Mouse (Mus musculus): Measurements from ENCODE around the gene Rbm12. TPM values are rescaled to one million over a fixed set of nuclear protein-coding genes. Genes with fewer than 3 reads are reported as not detected.

The Rbm12 gene
- total and polyA plus RNA-seq, 2 experiments from 2014 or later, result 19.4 to 31.6 TPM

GRCm38 (mm10) chr2:156079183-156079560 is 32.6 kb downstream of the Rbm12 start:
- peaks cover 3% of the 10 kb centered on the region; the same call in 1 of the 2 replicates for H3K4me1 ChIP-seq (ENCODE audit: insufficient read depth)
- no peak overlapping the region for H3K4me3 ChIP-seq (ENCODE audit: low read depth, low read length)
- TF ChIP-seq CTCF (IDR thresholded peaks at IDR 0.05; ENCODE audit: low read depth), result no peak
- no peak overlapping the region for H3K4me2 ChIP-seq (ENCODE audit: low read depth)
- H3K27ac ChIP-seq (ENCODE audit: low read depth, low read length), result no peak overlapping the region
- ATAC-seq (no peak), DNase-seq (no peak)
- 91% methylated on average over 8 of the region's 8 CpGs for WGBS
- H3K9ac ChIP-seq, result no peak overlapping the region
- peaks cover 50% of the 10 kb centered on the region for H3K36me3 ChIP-seq (ENCODE audit: insufficient read depth)
- H3K27me3 ChIP-seq (ENCODE audit: insufficient read depth, low read length), result no peaks in the 10 kb centered on the region
- H3K9me3 ChIP-seq (ENCODE audit: low read length), result no peaks in the 10 kb centered on the region

- no peak for TF ChIP-seq CTCF (IDR thresholded peaks at IDR 0.05; ENCODE audit: low read depth)
- ATAC-seq, result no peak
These were observed 33.2 kb downstream of the Rbm12 start for GRCm38 (mm10) chr2:156078421-156079182.

GRCm38 (mm10) chr2:156077461-156077860 is 34.3 kb downstream of the Rbm12 start:
- peaks cover 2% of the 10 kb centered on the region; the same call in 1 of the 2 replicates for H3K4me1 ChIP-seq (ENCODE audit: insufficient read depth)
- no peaks in the 10 kb centered on the region for H3K27me3 ChIP-seq (ENCODE audit: insufficient read depth, low read length)
- no peak overlapping the region for H3K4me3 ChIP-seq (ENCODE audit: low read depth, low read length)
- no peak overlapping the region for H3K9ac ChIP-seq
- no peak overlapping the region for H3K27ac ChIP-seq (ENCODE audit: low read depth, low read length)
- WGBS, result 92% methylated on average over 7 of the region's 7 CpGs
- TF ChIP-seq CTCF (IDR thresholded peaks at IDR 0.05; ENCODE audit: low read depth), result no peak
- H3K36me3 ChIP-seq (ENCODE audit: insufficient read depth), result peaks cover 67% of the 10 kb centered on the region
- ATAC-seq (no peak), DNase-seq (no peak)
- H3K4me2 ChIP-seq (ENCODE audit: low read depth), result no peak overlapping the region
- no peaks in the 10 kb centered on the region for H3K9me3 ChIP-seq (ENCODE audit: low read length)

More at GRCm38 (mm10) chr2:156078421-156079182, 33.2 kb downstream of the Rbm12 start:
- 91% methylated on average over 16 of the region's 16 CpGs for WGBS
- Histone ChIP-seq H3K9ac (no peak overlapping the region), H3K4me3 (ENCODE audit: low read depth, low read length) (no peak overlapping the region), H3K4me1 (ENCODE audit: insufficient read depth) (peaks cover 3% of the 10 kb centered on the region; the same call in 1 of the 2 replicates), H3K4me2 (ENCODE audit: low read depth) (no peak overlapping the region), H3K9me3 (ENCODE audit: low read length) (no peaks in the 10 kb centered on the region), H3K27me3 (ENCODE audit: insufficient read depth, low read length) (no peaks in the 10 kb centered on the region), H3K36me3 (ENCODE audit: insufficient read depth) (peaks cover 55% of the 10 kb centered on the region), H3K27ac (ENCODE audit: low read depth, low read length) (no peak overlapping the region)
- no peak for DNase-seq

- no peak overlapping the region for H3K27ac ChIP-seq (ENCODE audit: low read depth, low read length)
- no peaks in the 10 kb centered on the region for H3K9me3 ChIP-seq (ENCODE audit: low read length)
- H3K9ac ChIP-seq, result no peak overlapping the region
- H3K4me1 ChIP-seq (ENCODE audit: insufficient read depth), result no peaks in the 10 kb centered on the region
- H3K4me2 ChIP-seq (ENCODE audit: low read depth), result no peak overlapping the region
- TF ChIP-seq CTCF (IDR thresholded peaks at IDR 0.05; ENCODE audit: low read depth), result no peak
- no peak for ATAC-seq
- H3K27me3 ChIP-seq (ENCODE audit: insufficient read depth, low read length), result no peaks in the 10 kb centered on the region
- no peak overlapping the region for H3K4me3 ChIP-seq (ENCODE audit: low read depth, low read length)
- WGBS, result 95% methylated on average over 15 of the region's 15 CpGs
- peaks cover 82% of the 10 kb centered on the region for H3K36me3 ChIP-seq (ENCODE audit: insufficient read depth)
- DNase-seq, result no peak
These were observed 38.1 kb downstream of the Rbm12 start for GRCm38 (mm10) chr2:156073725-156074124.

- Histone ChIP-seq H3K4me3 (ENCODE audit: low read depth, low read length) (no peak overlapping the region), H3K4me1 (ENCODE audit: insufficient read depth) (peaks cover 1% of the 10 kb centered on the region; the same call in 1 of the 2 replicates), H3K27me3 (ENCODE audit: insufficient read depth, low read length) (no peaks in the 10 kb centered on the region), H3K4me2 (ENCODE audit: low read depth) (no peak overlapping the region), H3K27ac (ENCODE audit: low read depth, low read length) (no peak overlapping the region), H3K9me3 (ENCODE audit: low read length) (no peaks in the 10 kb centered on the region), H3K36me3 (ENCODE audit: insufficient read depth) (peaks cover 63% of the 10 kb centered on the region), H3K9ac (no peak overlapping the region)
- 95% methylated on average over 10 of the region's 10 CpGs for WGBS
- ATAC-seq (no peak), DNase-seq (no peak)
- no peak for TF ChIP-seq CTCF (IDR thresholded peaks at IDR 0.05; ENCODE audit: low read depth)
These were observed 40.5 kb downstream of the Rbm12 start for GRCm38 (mm10) chr2:156071236-156071635.

- Histone ChIP-seq H3K27ac (ENCODE audit: low read depth, low read length) (no peak overlapping the region), H3K9me3 (ENCODE audit: low read length) (no peaks in the 10 kb centered on the region), H3K9ac (no peak overlapping the region), H3K4me2 (ENCODE audit: low read depth) (no peak overlapping the region), H3K36me3 (ENCODE audit: insufficient read depth) (peaks cover 30% of the 10 kb centered on the region), H3K4me3 (ENCODE audit: low read depth, low read length) (no peak overlapping the region), H3K27me3 (ENCODE audit: insufficient read depth, low read length) (no peaks in the 10 kb centered on the region), H3K4me1 (ENCODE audit: insufficient read depth) (peaks cover 5% of the 10 kb centered on the region; the same call in 1 of the 2 replicates)
- no peak for TF ChIP-seq CTCF (IDR thresholded peaks at IDR 0.05; ENCODE audit: low read depth)
- DNase-seq (no peak), ATAC-seq (no peak)
- WGBS, result 88% methylated on average over 10 of the region's 10 CpGs
These were observed 43.9 kb downstream of the Rbm12 start for GRCm38 (mm10) chr2:156067916-156068315.

- no peaks in the 10 kb centered on the region for H3K9me3 ChIP-seq (ENCODE audit: low read length)
- H3K4me3 ChIP-seq (ENCODE audit: low read depth, low read length), result peak overlapping the region; percentile 57
- TF ChIP-seq CTCF (IDR thresholded peaks at IDR 0.05; ENCODE audit: low read depth), result no peak
- no peaks in the 10 kb centered on the region for H3K27me3 ChIP-seq (ENCODE audit: insufficient read depth, low read length)
- H3K4me2 ChIP-seq (ENCODE audit: low read depth), result peak overlapping the region; percentile 97
- H3K27ac ChIP-seq (ENCODE audit: low read depth, low read length), result no peak overlapping the region
- 33% methylated on average over 10 of the region's 10 CpGs for WGBS
- peak overlapping the region; percentile 79 for H3K9ac ChIP-seq
- DNase-seq (no peak), ATAC-seq (no peak; the same call in 1 of the 2 replicates)
- H3K4me1 ChIP-seq (ENCODE audit: insufficient read depth), result peaks cover 5% of the 10 kb centered on the region; the same call in 1 of the 2 replicates
- peaks cover 19% of the 10 kb centered on the region; the same call in 1 of the 2 replicates for H3K36me3 ChIP-seq (ENCODE audit: insufficient read depth)
These were observed 45.7 kb downstream of the Rbm12 start for GRCm38 (mm10) chr2:156066126-156066525.

Data from forebrain, postnatal 0 days (tissue).